17 mouse cellular contexts compared by ENCODE assay signal in the genomic region with DNA sequence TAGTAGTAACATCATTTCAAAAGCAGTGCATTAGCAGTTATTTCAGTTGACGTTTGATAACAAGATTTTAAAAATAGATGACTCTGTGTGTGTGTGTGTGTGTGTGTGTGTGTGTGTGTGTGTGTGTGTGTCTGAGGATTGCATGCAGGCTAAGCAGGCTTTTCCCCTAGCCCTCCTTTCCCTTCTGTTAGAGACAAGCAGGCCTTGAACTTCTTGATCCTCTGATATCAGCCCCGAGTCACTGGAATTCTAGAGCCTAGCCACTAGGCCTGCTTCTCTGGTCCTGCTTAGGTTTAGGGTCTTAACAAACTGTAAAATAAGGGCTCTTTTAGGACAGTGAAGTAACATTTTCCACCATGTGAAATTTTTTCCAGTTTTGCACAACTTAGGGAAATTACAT. TPM values are rescaled to one million over a fixed set of nuclear protein-coding genes. Genes with fewer than 3 reads are reported as not detected.
DNase-seq lines count a peak whose midpoint lies in the region; ATAC-seq and TF ChIP-seq lines count a peak whose summit lies in the region.
"Had no signal": no experiment of that assay in that cellular context is flagged by ENCODE, and none has a peak within 500 bp of the region (broad histone marks: within the 10 kb centered on the region; RNA-seq: fewer than 3 reads in every experiment).

No protein-coding gene starts in this region.

- ATAC-seq in heart, embryonic 15.5 days (replicated peaks; ENCODE audit: insufficient number of reproducible peaks, insufficient read depth, low FRiP score, low read depth), result no peak
- ATAC-seq: hindbrain, embryonic 16.5 days; intestine, embryonic 16.5 days had no signal

- intact Hi-C loops in heart, postnatal 14 days (cut with DNase I), result loop anchor here (5.0 kb wide), 3 partner anchors 192 to 303 kb away; no protein-coding TSS in a partner anchor

- 16% methylated on average over 2 of the region's 2 CpGs for WGBS in heart, embryonic 15.5 days
- WGBS in embryonic facial prominence, embryonic 10.5 days, result 63% methylated on average over 2 of the region's 2 CpGs
- 56% methylated on average over 2 of the region's 2 CpGs for WGBS in olfactory bulb, adult 2 months

- H3K4me2 ChIP-seq in heart, embryonic 15.5 days, result no peak overlapping the region
- H3K4me2 ChIP-seq: embryonic facial prominence, embryonic 15.5 days; limb, embryonic 12.5 days; liver, embryonic 13.5 days; lung, embryonic 14.5 days had no signal

- peak overlapping the region; percentile 76 for H3K27ac ChIP-seq in heart, embryonic 15.5 days
- peak overlapping the region; percentile 62; the same call in 1 of the 2 replicates for H3K27ac ChIP-seq in embryonic facial prominence, embryonic 10.5 days (replicated peaks)
- peak overlapping the region; percentile 62 for H3K27ac ChIP-seq in olfactory bulb, adult 2 months (ENCODE audit: insufficient read depth, low read depth, low read length)
- H3K27ac ChIP-seq: forebrain, embryonic 10.5 days; limb, embryonic 12.5 days; liver, embryonic 13.5 days had no signal

- DNase-seq in heart, adult 11 months, result peak; percentile 70
- no peak for DNase-seq in heart, postnatal 4 days
- no peak for DNase-seq in heart, postnatal 14 days
- DNase-seq in embryonic facial prominence, embryonic 10.5 days (ENCODE audit: low spot score), result peak; percentile 6
- DNase-seq in urinary bladder, postnatal 10 days (ENCODE audit: low spot score), result no peak
- DNase-seq in thymus, postnatal 0 days (ENCODE audit: low spot score), result no peak
- DNase-seq: adrenal gland, adult 8-10 months; cerebellum, adult 9-11 months; liver, embryonic 13.5 days had no signal

- TF ChIP-seq POLR2A in olfactory bulb, adult 2 months (IDR thresholded peaks at IDR 0.05; ENCODE audit: insufficient read depth, low read depth, low read length), result no peak

- H3K9ac ChIP-seq in heart, embryonic 15.5 days, result no peak overlapping the region
- H3K9ac ChIP-seq: embryonic facial prominence, embryonic 15.5 days; limb, embryonic 12.5 days; liver, embryonic 13.5 days; lung, embryonic 14.5 days had no signal

- H3K9me3 ChIP-seq in heart, embryonic 15.5 days (replicated peaks), result no peaks in the 10 kb centered on the region
- H3K9me3 ChIP-seq in embryonic facial prominence, embryonic 10.5 days, result no peaks in the 10 kb centered on the region
- H3K9me3 ChIP-seq: embryonic facial prominence, embryonic 15.5 days; forebrain, embryonic 10.5 days; limb, embryonic 12.5 days; liver, embryonic 13.5 days had no signal

- H3K36me3 ChIP-seq in heart, embryonic 15.5 days, result no peaks in the 10 kb centered on the region
- 0 out of 2 replicates have a peak, but pooled peaks cover 3% of the 10 kb centered on the region for H3K36me3 ChIP-seq in embryonic facial prominence, embryonic 10.5 days (replicated peaks)
- H3K36me3 ChIP-seq: embryonic facial prominence, embryonic 15.5 days; forebrain, embryonic 10.5 days; limb, embryonic 12.5 days; liver, embryonic 13.5 days had no signal

- no peak overlapping the region for H3K4me3 ChIP-seq in heart, embryonic 15.5 days
- H3K4me3 ChIP-seq in embryonic facial prominence, embryonic 10.5 days, result no peak overlapping the region
- H3K4me3 ChIP-seq in olfactory bulb, adult 2 months (ENCODE audit: insufficient read depth, low read depth, low read length), result no peak overlapping the region
- H3K4me3 ChIP-seq: embryonic facial prominence, embryonic 15.5 days; forebrain, embryonic 10.5 days; limb, embryonic 12.5 days; liver, embryonic 13.5 days had no signal

- H3K4me1 ChIP-seq in heart, embryonic 15.5 days (replicated peaks), result peaks cover 17% of the 10 kb centered on the region
- peaks cover 59% of the 10 kb centered on the region for H3K4me1 ChIP-seq in embryonic facial prominence, embryonic 10.5 days
- peaks cover 2% of the 10 kb centered on the region for H3K4me1 ChIP-seq in olfactory bulb, adult 2 months (ENCODE audit: control insufficient read depth, insufficient read depth, low read length)
- H3K4me1 ChIP-seq: liver, embryonic 13.5 days had no signal

- no peak for TF ChIP-seq CTCF in olfactory bulb, adult 2 months (IDR thresholded peaks at IDR 0.05; ENCODE audit: insufficient read depth, low read depth, low read length)

- no peaks in the 10 kb centered on the region for H3K27me3 ChIP-seq in heart, embryonic 15.5 days
- H3K27me3 ChIP-seq in embryonic facial prominence, embryonic 10.5 days (replicated peaks; ENCODE audit: low read depth, poor library complexity, severe bottlenecking), result no peaks in the 10 kb centered on the region
- H3K27me3 ChIP-seq: liver, embryonic 13.5 days had no signal

RNA-seq across cellular contexts. Expression of a gene that starts 38.6 kb away (rescaled TPM):
- total RNA-seq in heart, postnatal 4 days (2021), result 1 to 10 TPM; 7.4 to 8.5 TPM
- 4.9 and 5.3 TPM in 2 replicates for polyA plus RNA-seq in heart, embryonic 15.5 days (2015; fragmentation: Nextera tagmentation; extraction: Ambion mirVana)
- total RNA-seq in heart, postnatal 14 days (2021), result 1 to 10 TPM; 6.2 to 6.9 TPM
- polyA plus RNA-seq in embryonic facial prominence, embryonic 10.5 days (2016; fragmentation: Nextera tagmentation; extraction: Ambion mirVana), result 8.9 and 10.0 TPM in 2 replicates
- not detected in 2 replicates for polyA plus RNA-seq in olfactory bulb, adult 2 months (2012; ENCODE audit: insufficient read depth, insufficient read length, low replicate concordance, missing spikeins)
- 5.7 and 9.3 TPM in 2 replicates for polyA plus RNA-seq in thymus, postnatal 0 days (2015; fragmentation: Nextera tagmentation; extraction: Ambion mirVana)

RNA-seq across cellular contexts. Expression of a gene that starts 38.7 kb away (rescaled TPM):
- 10 to 100 TPM; 29.6 to 30.5 TPM for total RNA-seq in heart, postnatal 4 days (2021)
- polyA plus RNA-seq in heart, embryonic 15.5 days (2015; fragmentation: Nextera tagmentation; extraction: Ambion mirVana), result 12.4 and 13.5 TPM in 2 replicates
- 10 to 100 TPM; 42.6 to 47.3 TPM for total RNA-seq in heart, postnatal 14 days (2021)
- polyA plus RNA-seq in embryonic facial prominence, embryonic 10.5 days (2016; fragmentation: Nextera tagmentation; extraction: Ambion mirVana), result 19.8 and 21.0 TPM in 2 replicates
- polyA plus RNA-seq in olfactory bulb, adult 2 months (2012; ENCODE audit: insufficient read depth, insufficient read length, low replicate concordance, missing spikeins), result not detected in 2 replicates
- 19.5 and 20.9 TPM in 2 replicates for polyA plus RNA-seq in thymus, postnatal 0 days (2015; fragmentation: Nextera tagmentation; extraction: Ambion mirVana)

Comparison
In these comparisons a context has a peak if more than half of its experiments do, and no peak if none do; other contexts are left out.
1. DNase-seq: peak in heart, adult 11 months (single experiment) and embryonic facial prominence, embryonic 10.5 days (single experiment); none in heart, postnatal 4 days (single experiment), heart, postnatal 14 days (0 of 2), urinary bladder, postnatal 10 days (single experiment) and thymus, postnatal 0 days (single experiment).
2. Peak in every context shown above with its lines, with median percentiles within 50 percentile points of each other: H3K27ac ChIP-seq.